Mouse (Mus musculus) adrenal gland, adult (tissue): ENCODE data around the gene St6galnac3.

Experiments
- DNase-seq, 2 experiments: peaks; one replicate each; pipeline ENCODE4 v3.0.0; 2022 to 2023; ENCODE audit warnings: low spot score in 1 of 2; ENCODE audit not compliant: inconsistent age in 2 of 2

Gene St6galnac3

DNA sequence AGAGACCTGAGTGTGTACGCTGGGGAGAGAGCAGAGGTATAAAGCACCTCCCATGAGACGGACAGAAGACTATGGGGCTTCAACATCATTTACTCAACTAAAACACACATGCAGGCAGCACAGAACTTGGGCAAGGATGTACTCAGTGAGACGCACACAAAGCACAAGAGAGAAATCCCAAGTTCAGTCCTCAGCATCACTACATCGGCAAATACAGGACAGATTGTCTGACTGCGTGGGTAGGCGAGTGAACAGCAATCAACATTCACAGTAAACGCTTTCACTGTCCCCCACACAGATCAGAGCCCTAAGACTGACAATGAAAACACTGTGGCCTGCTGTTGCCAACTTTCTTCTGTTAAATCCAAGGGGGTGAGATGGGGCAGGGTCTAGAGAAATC lies 422.6 kb downstream of the St6galnac3 start:
- DNase-seq = no peak

DNA sequence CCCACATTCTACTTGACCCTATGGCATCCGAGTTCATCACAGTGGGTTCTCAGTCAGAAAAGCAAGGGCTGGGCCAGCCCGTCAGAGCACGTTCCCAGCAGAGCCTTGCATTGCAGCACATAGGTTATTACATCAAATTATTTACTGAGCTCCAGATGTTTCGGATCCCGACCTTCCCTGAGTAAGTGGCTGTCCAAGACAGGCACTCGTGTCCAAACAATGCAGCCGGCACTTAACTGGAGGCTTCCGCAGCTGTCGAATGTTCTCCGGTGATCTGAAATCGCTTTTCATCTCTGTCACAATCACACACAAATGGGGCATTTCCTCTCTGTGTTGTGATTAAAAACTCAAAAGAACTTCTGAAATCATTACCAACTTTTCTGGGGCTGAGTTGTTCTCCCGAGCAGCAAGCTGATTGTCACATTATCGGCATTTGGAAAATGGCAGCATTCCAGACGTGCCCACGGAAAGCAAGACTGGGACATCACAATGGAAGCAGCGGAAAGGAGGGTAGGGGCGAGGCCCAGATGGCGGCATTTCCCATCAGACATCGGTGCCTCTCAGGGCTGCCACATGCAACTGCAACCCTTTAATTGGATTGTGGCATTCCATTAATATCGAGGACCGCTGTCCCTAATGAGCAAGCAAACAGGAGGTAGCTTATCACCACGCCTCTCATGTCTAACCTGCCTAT lies 428.5 kb downstream of the St6galnac3 start:
- DNase-seq = no peak

DNA sequence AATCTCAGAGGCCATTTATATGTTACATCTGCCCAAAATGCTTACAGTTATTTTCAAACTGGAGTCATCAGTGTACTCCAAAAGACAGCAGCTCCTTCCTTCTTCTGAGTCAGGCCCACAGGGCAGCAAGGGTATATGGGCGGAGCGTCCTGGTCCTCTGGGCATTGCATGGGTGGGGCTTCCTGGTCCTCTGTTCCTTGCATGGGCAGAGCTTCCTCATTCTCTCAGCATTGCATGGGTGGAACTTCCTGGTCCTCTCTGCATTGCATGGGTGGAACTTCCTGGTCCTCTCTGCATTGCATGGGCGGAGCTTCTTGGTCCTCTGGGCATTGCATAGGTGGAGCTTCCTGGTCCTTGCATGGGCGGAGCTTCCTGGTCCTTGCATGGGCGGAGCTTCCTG lies 432.1 kb downstream of the St6galnac3 start:
- DNase-seq = no peak

DNA sequence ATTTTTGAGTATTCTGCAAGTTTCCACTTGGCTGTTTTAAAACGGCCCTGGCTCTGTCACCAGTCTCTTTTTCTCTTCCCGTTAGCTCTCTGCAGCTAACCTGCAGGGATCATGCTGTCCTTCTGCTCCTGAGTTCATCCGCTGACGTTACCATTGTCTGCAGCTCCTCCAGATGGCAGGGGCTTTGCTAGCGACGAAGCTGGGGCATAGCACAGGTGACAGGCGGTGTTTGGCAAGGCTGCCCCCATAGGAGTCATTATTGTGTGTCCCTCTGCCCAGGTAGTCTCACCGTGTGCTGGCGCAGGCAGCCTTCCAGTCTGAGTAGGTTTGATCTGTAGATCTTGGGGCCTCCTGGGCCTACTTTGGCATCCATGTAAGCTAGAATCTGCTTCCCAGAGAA lies 432.6 kb downstream of the St6galnac3 start:
- DNase-seq = no peak

DNA sequence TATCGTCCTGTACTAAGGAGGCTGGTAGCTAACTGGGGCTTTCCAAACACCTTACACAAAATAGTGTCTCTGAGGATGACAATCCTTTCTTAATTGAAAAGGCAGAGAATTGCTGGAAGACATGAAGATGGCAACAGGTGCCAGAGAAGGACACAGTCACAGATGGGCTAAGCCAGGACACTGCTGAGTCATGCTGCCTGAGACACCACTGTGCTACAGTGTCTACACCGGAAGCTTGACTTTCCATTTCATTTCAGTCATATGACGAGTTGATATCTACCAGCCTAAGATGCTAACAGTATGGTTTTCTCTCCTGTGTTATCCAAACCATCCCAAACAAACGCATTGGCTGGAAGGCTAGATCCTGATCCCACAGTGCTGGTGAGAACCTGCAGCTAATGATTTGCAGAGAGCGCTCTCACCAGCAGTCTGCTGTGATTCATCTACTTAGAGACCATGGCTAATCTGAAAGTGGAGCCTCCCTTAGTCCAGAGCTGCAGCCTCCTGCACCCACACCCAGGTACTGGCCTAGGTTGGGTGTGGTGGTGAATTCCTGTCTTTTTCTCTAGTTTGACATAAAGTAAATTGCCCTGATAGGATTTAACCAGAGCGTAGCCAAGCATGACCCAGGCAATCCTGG lies 433.4 kb downstream of the St6galnac3 start:
- no peak for DNase-seq

DNA sequence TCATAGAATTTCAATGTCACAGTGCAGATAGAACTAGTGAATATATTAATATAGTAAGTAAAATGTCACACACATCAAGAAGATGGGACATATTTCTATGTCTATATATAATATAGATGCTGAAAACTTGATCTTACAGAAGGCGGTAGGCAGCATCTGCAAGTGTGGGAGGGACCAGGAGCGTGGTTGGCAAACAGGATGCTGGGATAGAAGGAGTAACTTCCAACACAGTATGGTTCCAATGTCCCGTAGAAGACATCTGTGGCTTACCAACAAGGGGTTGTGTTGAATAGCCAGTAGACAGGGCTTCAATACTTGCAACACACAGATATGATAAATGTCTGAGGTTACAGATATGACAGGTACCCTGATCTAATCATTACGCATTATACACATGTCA lies 435.0 kb downstream of the St6galnac3 start:
- no peak for DNase-seq

DNA sequence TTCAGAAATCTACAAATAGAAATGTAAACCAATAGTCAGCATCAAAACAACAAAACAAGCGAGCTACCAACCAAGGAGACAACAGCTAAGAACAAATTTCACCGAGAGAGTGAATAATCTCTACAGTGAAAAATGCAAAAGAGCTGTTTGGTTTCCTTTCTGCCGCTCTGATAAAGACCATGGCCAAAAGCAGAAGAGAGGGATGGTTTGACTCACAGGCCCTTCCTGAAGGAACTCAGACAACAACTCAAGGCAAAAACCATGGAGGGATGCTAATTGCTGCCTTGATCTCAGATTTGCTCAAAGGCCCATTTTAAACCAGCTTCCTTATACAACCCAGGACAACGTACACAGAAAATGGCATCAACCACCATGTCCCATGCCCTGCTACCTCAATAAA lies 437.4 kb downstream of the St6galnac3 start:
- no peak for DNase-seq

DNA sequence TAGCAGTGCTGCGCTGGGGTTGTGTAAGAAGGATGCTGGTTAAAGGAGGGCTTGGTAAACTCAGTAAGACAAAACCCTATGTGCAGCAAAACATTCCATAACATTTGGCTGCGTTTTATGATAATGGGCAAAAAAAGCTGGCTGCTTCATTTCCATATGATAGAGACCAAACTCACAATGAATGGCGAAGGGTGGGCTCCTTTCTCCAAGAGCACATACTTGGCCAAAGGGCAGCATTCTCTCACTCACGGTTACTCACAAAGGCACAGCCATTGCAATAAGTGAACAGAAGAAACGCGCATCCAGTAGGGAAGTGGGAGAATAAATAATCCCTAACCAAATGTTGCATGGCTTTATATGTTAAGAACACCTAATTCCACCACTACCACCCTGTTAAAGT lies 437.9 kb downstream of the St6galnac3 start:
- DNase-seq = no peak

DNA sequence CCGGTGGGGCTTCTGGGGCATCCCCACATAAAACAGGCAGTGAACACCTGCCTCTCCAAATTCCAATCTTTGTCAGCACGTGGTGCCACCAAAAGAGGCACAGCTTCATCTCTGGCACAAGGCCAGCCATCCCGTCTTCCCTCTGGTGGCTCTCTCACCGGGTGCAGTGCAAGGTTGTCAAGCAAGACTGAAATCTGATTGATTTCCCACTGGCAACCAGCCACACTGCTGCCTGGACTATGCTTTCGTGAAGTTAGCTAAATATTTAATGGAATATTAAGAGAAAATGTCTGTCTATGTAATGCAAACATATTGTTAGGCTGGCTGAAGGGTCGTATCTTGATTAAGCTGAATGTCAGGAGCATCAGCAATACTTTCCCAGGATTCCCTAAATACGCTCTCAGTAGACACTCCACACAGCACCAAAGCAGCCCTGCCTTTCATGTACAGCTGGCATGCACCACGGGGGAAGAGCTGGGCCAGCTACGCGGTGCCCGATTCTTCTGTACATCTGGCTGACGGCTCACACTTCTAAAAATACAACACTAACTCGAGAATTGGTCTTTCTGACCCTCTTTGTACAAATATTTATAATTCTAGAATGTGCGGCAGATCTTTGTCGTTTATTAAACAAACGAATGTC lies 442.7 kb downstream of the St6galnac3 start:
- no peak for DNase-seq

DNA sequence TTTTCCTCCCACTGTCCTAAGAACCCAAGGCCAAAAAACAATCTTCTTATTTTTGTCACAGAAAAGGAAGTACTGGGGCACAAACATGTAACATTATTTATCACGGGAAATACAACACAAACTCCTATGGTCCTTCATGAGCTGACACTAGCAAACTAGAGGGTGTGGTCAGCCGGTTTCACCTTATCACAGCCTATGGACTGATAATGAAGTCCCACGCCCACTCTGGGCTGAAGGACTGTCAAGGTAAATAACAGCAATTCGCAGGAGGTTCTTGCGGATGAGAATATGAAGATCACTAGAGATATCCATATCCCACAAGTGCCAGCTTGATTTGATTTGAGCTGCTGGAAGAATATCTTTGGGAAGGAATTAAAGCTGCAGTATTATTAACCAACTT lies 446.7 kb downstream of the St6galnac3 start:
- no peak for DNase-seq

DNA sequence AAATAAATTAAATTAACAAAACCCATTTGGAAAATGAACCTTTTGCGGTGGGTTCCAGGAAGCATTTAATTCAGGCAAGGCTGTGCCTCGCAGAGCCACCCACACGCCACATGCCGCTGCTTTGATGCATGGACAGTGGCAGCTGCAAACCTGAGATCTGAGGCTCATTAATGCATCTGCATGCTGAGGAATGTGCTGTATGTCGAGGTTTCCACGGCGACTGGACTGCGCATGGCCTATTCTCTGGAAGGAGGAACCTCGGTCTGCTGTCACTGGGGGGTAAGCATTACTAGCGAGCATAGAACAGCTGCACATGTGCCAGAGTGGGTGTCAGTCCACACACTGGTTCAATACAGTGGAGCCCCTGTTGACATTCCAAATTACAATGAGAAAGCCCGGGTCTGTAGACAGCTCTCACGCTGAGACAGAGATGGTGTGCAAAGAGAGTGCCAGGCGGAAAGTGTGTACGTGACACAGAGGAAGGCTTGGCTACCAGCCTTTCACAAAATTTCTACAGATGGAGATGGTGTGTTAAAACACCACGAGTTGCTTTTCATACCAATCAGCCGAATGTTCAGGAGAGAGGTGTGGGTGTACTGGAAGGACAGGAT lies 447.5 kb downstream of the St6galnac3 start:
- DNase-seq = no peak

DNA sequence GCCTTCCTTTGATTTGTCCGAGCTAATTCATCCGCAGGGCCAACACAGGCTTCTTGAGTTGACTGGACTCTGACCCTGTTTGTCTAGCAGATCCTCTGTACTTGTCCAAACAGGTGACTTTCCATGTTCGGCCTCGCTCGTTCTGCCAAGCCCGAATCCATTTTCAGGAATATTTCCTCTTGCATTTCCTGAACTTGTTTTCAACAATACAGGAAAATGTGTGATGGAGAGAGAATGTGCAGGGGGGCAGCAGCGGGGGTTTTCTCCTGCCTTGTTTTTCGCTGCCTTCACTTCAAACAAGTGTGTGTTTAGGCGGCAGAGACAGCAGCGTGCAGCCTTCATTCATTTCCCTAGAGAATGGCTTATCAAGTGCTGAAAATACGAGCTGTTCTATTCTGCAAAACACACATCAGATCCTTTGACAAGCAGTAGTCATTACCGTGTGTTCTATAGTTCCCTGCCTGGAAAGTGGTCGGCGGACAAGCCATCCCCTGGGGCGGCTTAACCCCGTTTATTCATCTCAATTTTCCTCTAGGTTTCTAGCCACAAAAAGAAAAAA lies 448.1 kb downstream of the St6galnac3 start:
- DNase-seq = no peak

DNA sequence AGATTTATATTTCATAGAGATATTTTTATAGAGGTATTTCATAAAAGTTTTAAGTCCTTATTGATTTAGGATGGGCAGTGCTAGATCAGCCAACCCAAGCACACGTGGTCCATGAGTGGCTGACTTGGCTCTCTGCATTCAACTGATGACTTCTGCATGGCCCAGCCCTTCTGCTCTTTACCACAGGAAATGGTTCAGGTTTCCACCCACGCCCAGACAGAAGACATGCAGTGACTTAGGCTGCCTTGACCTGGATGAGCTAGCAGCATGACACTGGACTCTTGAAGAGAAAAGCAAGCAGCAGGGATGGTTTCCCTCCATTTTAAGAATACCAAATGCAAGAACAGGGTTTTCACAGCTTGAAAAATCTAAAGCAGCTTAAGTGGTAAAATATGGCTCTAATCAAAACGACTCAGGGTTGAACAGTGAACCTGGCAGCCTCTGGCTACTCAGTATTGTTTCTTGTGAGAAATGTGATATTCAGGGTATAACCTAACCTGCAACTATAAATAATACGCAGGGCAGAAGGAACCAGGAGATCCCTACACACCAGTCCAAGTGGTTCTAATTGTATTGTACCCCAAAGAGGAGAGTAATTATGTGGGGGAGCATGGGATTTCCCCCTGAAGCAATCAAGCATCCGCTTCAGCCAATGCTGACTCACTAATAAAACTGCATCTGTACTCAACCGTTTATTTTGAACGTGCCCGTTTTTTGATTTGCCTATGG lies 448.7 kb downstream of the St6galnac3 start:
- DNase-seq = no peak

DNA sequence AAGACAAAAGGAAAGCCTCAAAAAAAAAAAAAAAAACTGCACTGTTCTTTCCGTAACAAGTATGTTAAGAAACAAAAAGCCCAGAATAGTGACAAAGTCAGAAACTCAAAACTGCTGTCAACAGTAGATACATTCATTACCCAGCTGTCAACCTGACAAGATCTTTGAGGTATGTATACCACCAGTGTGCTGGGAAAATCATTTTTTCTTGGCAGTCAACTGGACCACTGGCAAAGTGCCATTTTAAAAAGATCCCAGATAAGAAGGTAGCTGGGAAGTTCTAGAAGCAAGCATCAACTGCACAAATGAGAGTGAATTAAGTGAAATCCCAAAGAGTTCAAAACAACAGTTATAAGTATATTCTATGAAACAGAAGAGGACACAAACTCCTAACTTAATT lies 452.7 kb downstream of the St6galnac3 start:
- no peak for DNase-seq

DNA sequence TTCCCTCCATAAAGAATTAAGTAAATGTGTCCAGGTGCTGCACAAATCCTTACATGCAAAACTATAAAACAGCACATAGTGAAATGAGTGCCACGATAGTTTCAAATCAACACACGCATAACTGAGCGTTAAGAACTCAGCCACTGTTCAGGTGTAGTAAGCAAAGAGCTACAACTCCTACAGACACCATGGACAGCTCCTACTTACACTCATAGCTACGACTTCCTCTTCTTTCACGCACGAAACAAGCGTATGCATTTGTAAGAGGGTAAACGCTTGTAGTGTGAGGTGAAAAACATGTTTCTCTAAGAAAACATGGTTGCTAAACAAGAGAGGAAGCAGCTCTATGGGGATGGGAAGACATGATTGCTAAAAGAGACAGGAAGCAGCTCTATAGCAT lies 457.6 kb downstream of the St6galnac3 start:
- DNase-seq = no peak

DNA sequence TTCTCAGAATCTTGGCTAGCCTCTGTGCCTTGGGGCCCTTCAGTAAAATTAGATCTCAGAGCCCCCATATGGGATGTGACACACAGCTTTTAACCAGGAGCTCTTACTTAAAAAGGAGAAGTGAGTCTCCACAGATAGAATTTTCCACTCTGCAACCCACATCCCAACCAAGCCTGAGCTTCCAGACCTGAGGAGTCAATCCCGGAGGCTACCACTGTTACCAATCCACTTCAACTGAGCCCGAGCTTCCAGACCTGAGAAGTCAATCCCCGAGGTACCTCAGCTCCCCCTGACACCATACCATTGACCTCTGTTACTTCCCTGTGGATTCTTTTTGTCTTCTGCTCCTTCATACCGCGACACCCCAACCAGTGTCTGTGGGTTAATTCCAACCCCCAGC lies 463.0 kb downstream of the St6galnac3 start:
- no peak for DNase-seq

DNA sequence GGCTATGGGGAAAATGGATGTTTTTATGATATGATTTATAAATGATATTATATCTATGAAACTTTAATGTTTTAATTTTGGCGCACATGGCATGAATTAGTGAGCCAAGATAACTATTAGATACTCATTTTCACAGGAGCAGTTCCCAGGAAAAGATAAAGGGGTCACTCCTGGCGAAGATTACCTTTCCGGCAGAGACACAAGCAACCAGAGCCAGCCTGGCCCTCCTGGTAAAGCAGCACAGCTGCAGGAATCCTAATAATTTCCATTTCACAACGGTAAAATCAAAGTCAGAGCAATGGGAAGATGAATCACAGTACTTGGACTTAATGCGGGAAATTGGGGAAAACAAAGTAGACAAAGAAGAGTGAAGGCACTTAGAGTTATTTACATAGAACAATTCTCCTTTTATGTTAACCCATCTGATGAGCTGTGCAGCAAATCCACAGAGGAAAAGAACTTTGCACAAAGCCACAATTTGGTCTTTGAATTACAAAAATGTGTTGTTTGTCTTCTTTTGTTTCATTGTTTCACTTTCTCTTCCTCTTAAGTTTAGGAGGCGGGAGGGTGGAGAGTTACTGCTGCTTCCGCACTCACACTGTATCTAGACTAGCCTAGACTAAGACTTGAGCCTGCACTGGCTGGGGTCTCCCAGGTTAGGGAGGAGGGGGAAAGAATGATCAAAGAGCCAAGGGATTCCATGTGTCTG lies 464.6 kb downstream of the St6galnac3 start:
- DNase-seq = no peak

DNA sequence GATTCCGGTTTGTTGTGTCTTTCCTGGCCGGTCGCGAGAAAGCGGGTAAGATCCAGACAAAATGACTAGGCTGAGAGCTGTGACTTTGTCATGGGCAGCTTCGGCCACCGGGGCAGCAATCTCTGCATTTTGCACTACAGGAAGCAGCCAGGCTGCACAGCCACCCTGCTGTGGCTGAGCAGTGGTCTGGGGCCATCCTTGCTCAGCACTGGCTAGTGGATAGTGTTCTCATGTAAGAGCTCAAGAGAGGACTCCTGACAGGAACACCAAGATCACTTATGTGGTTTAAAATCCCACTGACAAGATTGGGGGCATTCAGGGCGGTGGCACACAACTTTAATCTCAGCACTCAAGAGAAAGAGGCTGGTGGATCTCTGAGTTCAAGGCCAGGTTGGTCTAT lies 469.1 kb downstream of the St6galnac3 start:
- DNase-seq = no peak

DNA sequence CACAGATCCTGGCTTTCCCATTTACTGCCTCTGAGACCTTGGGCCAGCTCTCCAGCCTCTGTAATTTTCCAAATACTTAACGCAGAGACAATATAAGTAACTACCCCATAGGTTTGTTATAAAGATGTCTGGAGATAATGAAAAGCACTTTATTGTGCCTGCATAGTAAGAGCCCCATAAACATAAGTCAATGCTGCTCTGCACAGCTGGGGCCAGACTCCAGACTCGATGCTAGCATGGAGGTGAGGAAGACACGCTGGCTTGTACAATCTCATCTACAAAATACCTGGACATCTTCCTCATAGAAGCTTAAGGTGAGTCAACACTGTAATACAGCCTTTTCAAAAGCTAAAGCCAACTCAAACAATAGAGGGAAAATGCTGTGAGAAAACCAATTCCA lies 473.3 kb downstream of the St6galnac3 start:
- no peak for DNase-seq

DNA sequence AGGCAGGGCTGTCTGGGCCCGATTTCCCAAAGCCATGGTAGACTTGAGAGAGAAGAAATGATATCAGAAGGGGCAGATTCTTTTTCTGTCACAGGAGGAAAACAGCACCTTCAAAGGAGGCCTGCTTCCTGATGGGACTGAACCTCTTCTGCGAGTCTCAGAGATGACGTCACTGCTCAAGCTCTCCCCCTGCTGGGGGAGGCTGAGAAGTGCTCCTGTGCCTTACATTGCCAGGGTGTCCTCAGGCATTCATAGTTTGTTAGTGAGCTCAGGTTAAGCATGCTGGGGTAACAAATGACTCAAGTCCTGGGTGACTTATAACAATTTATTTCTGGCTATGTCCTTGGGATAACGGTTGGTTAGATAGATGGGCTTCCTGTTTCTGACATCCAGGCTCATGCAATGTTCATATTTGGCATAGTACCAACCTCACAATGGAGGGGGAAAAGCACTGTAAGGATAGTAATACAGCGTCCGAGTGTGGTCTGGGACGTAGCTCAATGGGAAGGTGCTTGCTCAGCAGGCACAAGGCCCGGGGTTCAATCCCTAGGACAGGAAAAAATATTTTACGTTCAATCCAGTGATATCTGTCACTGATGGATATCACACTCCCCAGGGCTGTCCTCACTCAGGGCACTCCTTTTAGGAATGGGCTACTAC lies 474.2 kb downstream of the St6galnac3 start:
- DNase-seq = peak; percentile 80 to 93
